Mouse (Mus musculus): Measurements from ENCODE around the gene Nanos3.

The Nanos3 gene

GRCm38 (mm10) chr8:84201545-84202245 lies 16.7 kb upstream of the Nanos3 start:
- no peak for DNase-seq (ENCODE audit: low spot score in 2 of 2)

GRCm38 (mm10) chr8:84200652-84201544 lies 15.9 kb upstream of the Nanos3 start:
- peak in 1 of 2 experiments; percentile 41 for DNase-seq (ENCODE audit: low spot score in 2 of 2)

GRCm38 (mm10) chr8:84200126-84200555 lies 15.1 kb upstream of the Nanos3 start:
- no peak for DNase-seq (ENCODE audit: low spot score in 2 of 2)

DNA sequence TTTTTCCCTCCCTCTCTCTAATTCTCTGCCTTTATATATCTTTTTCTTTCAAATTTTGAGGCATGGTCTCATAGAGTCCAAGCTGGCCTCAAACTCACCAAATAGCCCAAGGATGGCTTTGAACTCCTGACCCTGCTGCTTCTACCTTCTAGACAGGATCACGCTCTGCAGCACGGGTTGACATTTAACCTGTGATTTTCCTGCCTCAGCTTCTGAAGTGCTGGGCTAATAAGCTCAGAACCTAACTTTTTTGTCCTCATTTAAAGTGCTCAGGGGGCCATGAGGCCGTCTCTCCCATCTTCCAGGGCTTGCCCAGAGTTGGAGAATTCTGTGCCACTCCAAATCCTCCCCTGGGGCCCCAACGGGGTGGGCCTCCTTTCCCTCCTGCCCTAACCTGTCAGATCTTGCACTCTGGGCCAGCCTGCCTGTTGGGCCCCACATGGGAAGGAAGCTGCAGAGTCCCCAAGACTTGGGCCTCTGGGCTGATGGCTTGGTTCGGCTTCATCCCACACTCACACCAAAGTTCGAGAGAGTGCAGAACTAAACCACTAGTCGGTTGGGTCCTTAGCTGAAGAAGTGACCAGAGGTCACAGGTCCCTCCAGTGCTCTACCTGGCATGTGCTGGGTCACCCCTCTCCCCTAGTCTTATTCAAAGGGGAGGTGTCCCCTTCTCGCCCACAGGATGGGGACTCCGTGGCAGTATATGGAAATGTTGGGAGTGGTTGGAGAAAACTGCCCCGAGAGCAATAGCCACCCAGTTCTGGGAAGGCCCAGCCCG lies 14.5 kb upstream of the Nanos3 start:
- DNase-seq (ENCODE audit: low spot score in 2 of 2): no peak

- DNase-seq (ENCODE audit: low spot score in 2 of 2): no peak
Measured at GRCm38 (mm10) chr8:84198871-84199270, 13.9 kb upstream of the Nanos3 start.

- DNase-seq (ENCODE audit: low spot score in 2 of 2): peak; percentile 72 to 84
Measured at GRCm38 (mm10) chr8:84197922-84198774, 13.1 kb upstream of the Nanos3 start.

DNA sequence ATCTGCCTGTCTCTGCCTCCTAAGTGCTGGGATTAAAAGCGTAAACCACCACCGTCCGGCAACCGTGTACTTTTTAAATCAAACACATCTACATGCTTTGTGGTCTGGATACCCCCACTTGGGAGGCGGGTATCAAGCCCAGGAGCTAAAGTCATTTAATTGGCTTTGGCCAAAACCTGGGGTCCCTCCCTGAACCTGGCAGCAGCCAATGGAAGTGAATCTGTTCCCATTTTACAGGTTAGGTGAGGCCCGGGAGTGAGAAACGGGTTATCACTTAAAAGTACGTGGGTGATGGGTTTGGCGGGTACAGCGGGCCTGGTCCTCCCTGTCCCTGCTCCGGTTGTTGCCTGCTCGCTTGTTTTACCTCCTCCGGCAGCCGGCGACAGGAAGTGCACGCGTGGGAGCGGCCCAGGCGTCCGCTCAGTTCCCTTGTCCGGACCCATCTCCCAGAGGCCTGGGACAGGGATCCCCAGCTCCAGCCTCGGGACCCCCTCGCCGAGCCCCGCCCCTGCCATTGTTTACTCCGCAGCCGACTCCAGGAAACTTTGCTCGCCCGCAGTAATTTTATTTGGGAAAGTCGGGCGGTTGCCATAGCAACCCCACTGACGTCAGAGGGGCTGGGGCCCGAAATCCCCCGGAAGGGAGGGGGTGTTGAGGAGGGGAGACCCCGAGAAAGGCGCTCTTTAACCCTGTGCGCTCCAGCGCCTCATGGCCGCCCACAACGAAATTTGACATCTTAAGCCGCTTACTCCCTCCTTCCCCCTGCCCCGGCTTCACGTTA lies 12.3 kb upstream of the Nanos3 start:
- DNase-seq (ENCODE audit: low spot score in 2 of 2): peak in 1 of 2 experiments; percentile 38

DNA sequence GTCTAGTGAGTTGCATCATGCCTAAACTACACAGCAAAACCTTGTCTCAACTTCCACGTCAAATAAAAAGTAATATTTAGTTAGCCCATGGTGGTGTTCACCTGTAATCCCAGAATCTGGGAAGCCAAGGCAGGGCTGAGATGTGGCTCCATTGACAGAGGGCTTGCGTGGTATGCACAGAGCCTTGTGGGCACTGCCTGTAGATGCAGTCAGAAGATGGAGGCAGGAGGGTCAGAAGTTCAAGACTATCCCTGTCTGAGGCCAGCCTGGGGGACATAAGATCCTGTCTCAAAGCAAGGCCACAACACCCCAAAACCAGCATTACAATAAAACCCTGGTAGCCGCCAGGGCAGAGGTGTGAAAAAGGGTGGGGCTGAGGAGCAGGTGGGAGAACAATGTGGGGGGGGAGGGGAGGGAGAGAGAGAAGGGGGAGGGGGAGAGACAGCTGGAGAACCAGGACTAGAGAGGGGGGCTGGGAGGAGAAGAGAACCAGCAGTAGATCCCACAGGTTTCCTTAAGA lies 9.3 kb upstream of the Nanos3 start:
- DNase-seq (ENCODE audit: low spot score in 2 of 2): no peak

- DNase-seq (ENCODE audit: low spot score in 2 of 2): no peak
Measured at GRCm38 (mm10) chr8:84193566-84193965, 8.5 kb upstream of the Nanos3 start.

DNA sequence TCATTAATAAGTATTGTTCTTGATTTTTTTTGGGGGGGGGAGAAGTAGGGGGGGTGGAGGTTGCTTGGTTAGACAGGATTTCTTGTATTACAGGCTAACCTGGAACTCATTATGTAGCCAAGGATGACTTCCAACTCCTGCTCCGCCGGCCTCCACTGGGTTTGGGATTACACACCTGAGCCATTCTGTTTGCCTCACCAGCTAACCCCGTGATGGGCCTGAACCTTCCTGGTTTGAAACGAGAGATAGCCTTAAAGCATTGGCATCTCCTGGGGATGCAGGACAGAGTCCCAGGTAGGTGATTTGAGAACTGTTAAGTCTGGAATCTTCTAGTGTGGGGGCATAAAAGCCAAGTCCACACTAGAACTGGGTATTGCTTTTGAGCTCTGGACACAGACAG lies 8.1 kb upstream of the Nanos3 start:
- DNase-seq (ENCODE audit: low spot score in 2 of 2): no peak

DNA sequence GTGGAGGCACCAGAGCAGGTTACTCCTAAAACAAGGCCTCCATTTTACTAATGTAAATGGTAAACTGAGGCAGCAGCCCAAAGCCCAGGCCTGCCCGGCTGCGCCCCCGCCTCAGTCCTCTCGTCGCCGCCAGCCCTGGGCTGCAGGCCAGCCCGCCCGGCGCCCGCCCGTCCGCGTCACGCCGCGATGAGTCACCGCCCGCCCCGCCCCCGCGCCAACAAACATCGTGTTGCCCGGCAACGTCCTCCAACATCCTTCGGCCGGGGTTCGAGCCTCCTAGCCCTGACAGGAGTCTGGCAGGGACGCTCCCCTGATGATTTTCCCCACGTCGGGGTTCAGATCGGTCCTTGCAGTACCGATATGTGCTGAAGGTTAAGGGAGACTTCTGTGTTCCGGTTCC lies 7.5 kb upstream of the Nanos3 start:
- peak; percentile 47 to 66 for DNase-seq (ENCODE audit: low spot score in 2 of 2)

DNA sequence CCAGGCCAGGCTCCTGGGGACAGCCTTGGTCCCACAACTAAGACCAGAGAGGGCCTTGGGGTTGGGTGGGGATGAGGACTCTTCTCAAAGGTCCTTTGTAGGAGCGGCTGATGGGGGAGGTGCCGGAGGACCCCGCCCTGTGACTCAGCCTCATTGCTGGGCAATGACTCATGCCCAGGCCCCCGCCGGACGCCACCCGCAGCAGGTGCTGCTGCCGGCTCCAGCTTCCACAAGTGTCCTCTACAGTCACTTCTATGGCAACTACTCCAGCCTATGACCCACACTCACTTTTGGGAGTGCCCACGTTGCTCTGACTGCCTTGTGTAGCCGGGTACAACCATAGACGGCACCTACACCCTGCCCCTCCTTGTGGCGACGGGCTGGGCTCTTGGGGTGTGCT lies 7.0 kb upstream of the Nanos3 start:
- DNase-seq (ENCODE audit: low spot score in 2 of 2): no peak

DNA sequence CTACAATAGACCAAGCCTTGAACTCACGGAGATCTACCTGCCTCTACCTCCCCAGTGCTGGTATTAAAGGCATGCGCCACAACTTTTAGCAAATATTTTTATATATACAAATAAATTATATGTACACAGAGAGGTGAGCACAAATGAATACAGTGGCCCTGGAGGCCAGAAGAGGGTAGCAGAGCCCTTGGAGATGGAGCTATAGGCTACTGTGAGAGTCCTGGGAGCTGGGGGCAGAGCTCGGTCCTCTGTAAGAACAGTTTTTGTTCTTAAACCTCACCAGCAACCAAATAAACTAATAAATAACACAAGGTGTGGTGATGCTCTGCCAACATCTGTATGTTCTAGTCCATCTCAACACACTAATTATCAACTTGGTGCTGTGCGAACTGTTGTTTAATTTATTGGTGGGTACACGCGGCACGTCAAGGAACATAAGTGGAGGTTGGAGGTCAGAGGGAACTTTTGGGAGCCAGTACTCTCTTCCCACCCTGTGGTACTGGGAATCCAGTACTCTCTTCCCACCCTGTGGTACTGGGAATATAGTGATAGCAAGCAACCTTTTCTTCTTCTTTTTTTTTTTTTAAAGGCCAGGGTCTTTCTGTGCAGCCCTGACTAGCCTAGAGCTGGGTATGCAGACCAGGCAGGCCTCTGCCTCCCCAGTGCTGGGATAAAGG lies 5.3 kb upstream of the Nanos3 start:
- DNase-seq (ENCODE audit: low spot score in 2 of 2): no peak

- no peak for DNase-seq (ENCODE audit: low spot score in 2 of 2)
Measured at GRCm38 (mm10) chr8:84189603-84190002, 4.6 kb upstream of the Nanos3 start.

GRCm38 (mm10) chr8:84188671-84189070 lies 3.7 kb upstream of the Nanos3 start:
- DNase-seq (ENCODE audit: low spot score in 2 of 2): no peak

GRCm38 (mm10) chr8:84187065-84187755 lies 2.2 kb upstream of the Nanos3 start:
- DNase-seq (ENCODE audit: low spot score in 2 of 2): peak; percentile 59 to 70

DNA sequence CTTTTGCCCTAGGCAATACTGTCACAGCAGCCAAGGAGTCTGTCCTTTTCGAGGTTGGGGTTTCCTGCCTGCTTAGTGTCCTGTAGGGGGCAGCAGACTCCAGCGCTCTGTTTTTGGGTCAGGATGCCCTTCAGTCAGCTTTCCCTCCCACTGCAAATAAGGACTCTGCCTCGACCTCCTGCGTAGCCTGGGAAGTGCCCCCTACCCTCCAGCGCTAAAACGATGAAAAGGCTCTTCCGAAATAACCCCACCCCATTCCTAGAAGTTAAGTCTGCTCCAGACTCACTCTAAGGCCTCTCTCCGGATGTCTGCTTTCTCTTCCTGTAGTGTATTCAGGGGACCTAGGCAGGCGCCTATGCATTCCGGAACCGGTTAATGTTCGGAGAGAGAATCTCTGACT lies 1.5 kb upstream of the Nanos3 start:
- peak; percentile 37 to 64 for DNase-seq (ENCODE audit: low spot score in 2 of 2)

GRCm38 (mm10) chr8:84184085-84185043 lies 653 bp downstream of the Nanos3 start:
- DNase-seq (ENCODE audit: low spot score in 2 of 2): no peak

Data from spleen, postnatal 14 days (tissue).